Mouse (Mus musculus) cerebellum, postnatal 14 days (tissue): Measurements from ENCODE around the gene Olfr878.
A peak's percentile ranks its signal among the peaks of the same experiment; 100 is the strongest.

ENCODE experiments used
- DNase-seq, 2 experiments: peaks; one replicate each; pipeline ENCODE4 v3.0.0; 2021; ENCODE audit warnings: mixed read lengths in 2 of 2

Olfr878 gene

DNA sequence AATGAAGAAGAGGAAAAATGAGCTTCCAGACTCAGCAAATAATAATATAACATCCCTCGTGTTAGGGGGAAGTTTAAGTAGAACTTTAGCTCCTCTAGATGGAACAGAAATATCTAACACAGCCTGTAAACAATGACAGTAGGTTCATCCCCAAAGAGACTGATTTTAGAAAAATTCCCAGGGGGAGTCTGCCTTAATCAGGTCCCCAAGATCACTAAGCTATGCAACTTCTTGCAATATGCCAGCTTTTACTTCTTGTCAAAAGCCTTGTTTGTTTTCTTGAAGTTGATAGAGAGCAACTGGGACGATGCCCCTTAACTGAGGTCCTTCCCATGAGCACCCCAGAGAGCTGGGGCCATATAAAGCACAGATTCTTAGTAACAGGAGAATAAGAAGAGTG is at the start of gene Olfr878:
TSS of gene Olfr878 (plus strand) at position 301 of the 400 bp plus-strand sequence.
- DNase-seq, result no peak

- DNase-seq, result no peak
These were observed 47.4 kb upstream of the Olfr878 start for GRCm38 (mm10) chr9:37870246-37870645.

DNA sequence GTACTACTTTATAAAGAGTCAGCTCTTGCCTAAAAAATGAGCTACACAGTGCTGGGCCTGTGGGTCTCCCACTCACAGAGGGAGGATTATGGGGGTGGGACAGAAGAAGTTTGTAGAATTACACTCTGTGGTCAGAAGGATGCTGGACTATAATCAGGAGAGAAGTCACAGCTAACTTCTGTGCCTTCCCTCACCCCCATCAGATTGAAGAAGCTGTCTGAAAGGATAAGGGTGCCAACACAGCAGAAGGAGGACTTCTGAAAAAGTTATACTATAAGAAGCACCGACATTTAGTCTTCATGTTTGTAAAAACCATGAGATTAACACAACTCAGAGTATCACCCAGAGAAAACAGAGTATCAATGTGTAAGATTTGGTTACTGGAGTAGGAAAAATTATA is 46.5 kb upstream of the Olfr878 start:
- no peak for DNase-seq

DNA sequence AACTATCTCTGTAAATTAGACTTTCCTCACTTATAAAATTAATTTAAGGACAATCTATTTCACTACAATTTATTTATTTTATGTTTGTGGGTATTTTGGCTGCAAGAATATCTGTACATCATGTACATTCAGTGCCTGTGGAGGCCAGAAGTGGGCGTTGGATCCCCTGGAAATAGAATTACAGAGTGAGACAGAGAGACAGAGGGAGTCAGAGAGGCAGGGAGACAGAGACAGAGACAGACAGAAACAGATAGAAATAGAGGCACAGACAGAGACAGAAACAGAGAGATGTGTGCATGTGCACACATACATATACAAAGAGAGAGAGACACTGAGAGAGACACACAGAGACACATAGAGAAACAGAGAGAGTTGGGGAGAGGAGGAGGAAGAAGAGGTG is 46.1 kb upstream of the Olfr878 start:
- DNase-seq, result no peak

GRCm38 (mm10) chr9:37890960-37891359 is 26.7 kb upstream of the Olfr878 start:
- no peak for DNase-seq

- no peak for DNase-seq
These were observed 21.0 kb upstream of the Olfr878 start, which contains the start of gene Olfr145 for GRCm38 (mm10) chr9:37896661-37897060. Olfr145 (plus strand) TSS chr9:37896724.

- DNase-seq, result no peak
These were observed 12.1 kb upstream of the Olfr878 start for GRCm38 (mm10) chr9:37905555-37905954.

GRCm38 (mm10) chr9:37918018-37918417 is 378 bp downstream of the Olfr878 start:
- no peak for DNase-seq

DNA sequence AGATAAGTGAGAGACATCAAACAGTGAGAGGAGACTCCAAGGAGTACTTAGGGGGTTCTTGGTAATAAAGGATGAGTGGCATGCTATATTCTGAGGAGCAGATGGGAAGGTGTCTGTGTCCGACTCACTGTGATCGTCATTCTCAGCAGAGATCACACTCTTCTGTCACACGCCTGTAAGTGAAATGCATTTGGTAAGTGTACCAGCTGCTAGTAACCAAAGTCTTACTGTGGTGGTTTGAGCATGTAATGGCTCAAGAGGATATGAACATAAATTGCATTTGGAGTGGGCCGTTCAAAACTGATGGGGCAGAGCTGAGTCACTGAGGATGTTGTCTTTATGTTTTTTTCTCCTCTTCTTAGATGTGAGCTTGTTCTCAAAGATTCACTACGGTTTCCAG is 6.6 kb downstream of the Olfr878 start:
- DNase-seq, result no peak

DNA sequence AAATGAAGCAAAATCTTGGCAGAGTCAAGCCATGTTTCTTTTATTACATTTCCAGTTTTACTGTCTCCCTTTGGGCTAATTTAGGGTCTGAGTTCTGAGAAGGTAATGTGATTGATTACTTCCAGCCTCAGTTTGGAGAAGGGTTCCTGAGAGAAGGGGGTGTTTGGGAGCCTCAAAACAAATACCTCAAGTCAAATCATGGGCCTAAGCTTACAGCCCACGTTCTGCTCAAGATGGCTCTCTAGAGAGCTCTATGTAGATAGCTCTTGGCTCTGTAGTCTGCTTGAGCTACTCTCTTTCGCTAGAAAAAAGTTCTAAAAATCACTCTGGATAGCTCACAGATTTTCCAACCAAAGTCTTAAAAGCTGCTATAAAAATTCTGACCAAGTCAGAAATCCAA is 7.8 kb downstream of the Olfr878 start:
- DNase-seq, result no peak

- DNase-seq, result no peak
These were observed 8.7 kb downstream of the Olfr878 start for GRCm38 (mm10) chr9:37926019-37927013.

GRCm38 (mm10) chr9:37932519-37932918 is 14.9 kb downstream of the Olfr878 start:
- peak; percentile 72 to 74 for DNase-seq

DNA sequence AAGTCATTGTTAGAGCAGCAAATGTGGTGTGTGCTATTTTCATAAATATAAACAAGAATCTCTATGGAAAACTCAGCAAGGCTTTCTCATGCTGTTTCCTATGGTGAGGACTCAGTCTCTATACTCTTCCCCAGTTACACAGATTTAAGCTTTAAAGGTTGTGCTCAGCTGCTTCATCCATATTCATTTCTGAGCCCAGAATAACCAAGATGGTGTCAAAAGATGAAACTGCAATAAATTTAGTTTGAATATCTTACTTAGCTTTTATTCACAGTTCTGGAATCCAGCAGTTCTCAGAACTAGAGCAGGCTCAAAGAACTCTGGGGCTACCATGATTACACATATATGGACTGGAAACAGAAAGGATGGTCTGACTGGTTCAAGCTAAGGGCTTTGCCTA is 16.5 kb downstream of the Olfr878 start:
- DNase-seq, result no peak

DNA sequence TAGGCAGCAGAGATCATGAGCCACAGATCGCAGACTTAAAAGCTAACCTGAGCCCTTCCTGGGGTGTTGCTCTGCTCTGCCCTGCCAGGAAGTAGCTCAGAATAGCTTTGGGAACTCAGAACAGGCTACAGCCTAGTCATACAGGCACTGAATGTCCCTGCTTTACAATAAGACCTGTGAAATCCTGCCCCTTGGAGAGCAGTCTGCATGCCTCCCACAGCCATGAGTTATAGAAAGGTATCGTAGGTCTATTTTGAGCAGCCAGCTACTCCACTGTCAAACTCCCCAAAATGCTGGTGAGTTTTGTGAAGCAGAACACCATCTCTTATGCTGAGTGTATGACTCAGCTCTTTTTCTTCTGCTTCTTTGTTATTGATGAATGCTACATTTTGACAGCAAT is 23.5 kb downstream of the Olfr878 start:
- DNase-seq, result no peak
